22 mouse cellular contexts compared by ENCODE assay signal in the genomic region with DNA sequence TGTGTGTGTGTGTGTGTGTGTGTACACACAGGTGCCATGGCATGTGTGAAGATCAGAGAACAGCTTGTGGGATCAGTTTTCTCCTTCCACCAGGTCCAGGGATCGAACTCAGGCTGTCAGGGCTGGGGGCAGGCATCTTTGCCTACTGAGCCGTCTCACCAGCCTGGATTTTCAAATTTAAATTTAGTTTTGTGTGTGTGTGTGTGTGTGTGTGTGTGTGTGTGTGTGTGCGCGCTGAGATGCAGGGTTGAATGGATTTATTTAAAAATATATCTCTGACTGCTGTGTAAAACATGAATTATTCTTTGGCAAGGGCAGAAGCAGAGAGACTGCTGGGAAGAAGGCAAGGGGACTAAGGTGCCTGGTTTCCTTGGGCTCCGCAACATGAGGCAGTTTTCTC. TPM values are rescaled to one million over a fixed set of nuclear protein-coding genes. Genes with fewer than 3 reads are reported as not detected.
DNase-seq lines count a peak whose midpoint lies in the region; ATAC-seq lines count a peak whose summit lies in the region.
"Had no signal": no experiment of that assay in that cellular context is flagged by ENCODE, and none has a peak within 500 bp of the region (broad histone marks: within the 10 kb centered on the region; RNA-seq: fewer than 3 reads in every experiment).

No protein-coding gene starts in this region.

- H3K36me3 ChIP-seq in midbrain, embryonic 12.5 days, result peaks cover 67% of the 10 kb centered on the region
- H3K36me3 ChIP-seq in midbrain, embryonic 11.5 days (ENCODE audit: control insufficient read depth, insufficient read depth, low read length), result peaks cover 6% of the 10 kb centered on the region
- H3K36me3 ChIP-seq in hindbrain, embryonic 11.5 days (ENCODE audit: control insufficient read depth, insufficient read depth, low read length), result no peaks in the 10 kb centered on the region
- H3K36me3 ChIP-seq in hindbrain, embryonic 15.5 days, result peaks cover 21% of the 10 kb centered on the region
- peaks cover 17% of the 10 kb centered on the region; the same call in 1 of the 2 replicates for H3K36me3 ChIP-seq in neural tube, embryonic 14.5 days (ENCODE audit: control insufficient read depth, insufficient read depth, low read length)
- H3K36me3 ChIP-seq: embryonic facial prominence, embryonic 15.5 days; limb, embryonic 13.5 days; liver, embryonic 13.5 days had no signal

- H3K9ac ChIP-seq in midbrain, embryonic 12.5 days (replicated peaks), result 0 out of 2 replicates have a peak overlapping the region, but pooled peaks have one; percentile 15
- H3K9ac ChIP-seq in midbrain, embryonic 11.5 days (ENCODE audit: low read length), result no peak overlapping the region
- no peak overlapping the region for H3K9ac ChIP-seq in hindbrain, embryonic 11.5 days (ENCODE audit: low read depth, low read length)
- H3K9ac ChIP-seq in hindbrain, embryonic 15.5 days, result no peak overlapping the region
- no peak overlapping the region for H3K9ac ChIP-seq in neural tube, embryonic 14.5 days (replicated peaks; ENCODE audit: low read depth, low read length)
- H3K9ac ChIP-seq: embryonic facial prominence, embryonic 15.5 days; liver, embryonic 13.5 days; lung, embryonic 14.5 days had no signal

- peaks cover 10% of the 10 kb centered on the region; the same call in 1 of the 2 replicates for H3K27me3 ChIP-seq in midbrain, embryonic 12.5 days
- H3K27me3 ChIP-seq in midbrain, embryonic 11.5 days (ENCODE audit: control insufficient read depth, insufficient read depth, low read length), result no peaks in the 10 kb centered on the region
- H3K27me3 ChIP-seq in hindbrain, embryonic 11.5 days (ENCODE audit: control insufficient read depth, insufficient read depth, low read length), result no peaks in the 10 kb centered on the region
- no peaks in the 10 kb centered on the region for H3K27me3 ChIP-seq in hindbrain, embryonic 15.5 days
- no peaks in the 10 kb centered on the region for H3K27me3 ChIP-seq in neural tube, embryonic 14.5 days (ENCODE audit: control insufficient read depth, insufficient read depth, low read length)
- H3K27me3 ChIP-seq: embryonic facial prominence, embryonic 15.5 days; limb, embryonic 13.5 days had no signal

- no peak overlapping the region for H3K4me2 ChIP-seq in midbrain, embryonic 12.5 days (replicated peaks)
- H3K4me2 ChIP-seq in midbrain, embryonic 11.5 days, result no peak overlapping the region
- H3K4me2 ChIP-seq in hindbrain, embryonic 11.5 days (replicated peaks; ENCODE audit: low read depth, low read length), result no peak overlapping the region
- no peak overlapping the region for H3K4me2 ChIP-seq in hindbrain, embryonic 15.5 days
- H3K4me2 ChIP-seq in neural tube, embryonic 14.5 days (ENCODE audit: low read depth, low read length), result no peak overlapping the region
- H3K4me2 ChIP-seq: embryonic facial prominence, embryonic 15.5 days; limb, embryonic 13.5 days; liver, embryonic 13.5 days; lung, embryonic 14.5 days had no signal

- no peaks in the 10 kb centered on the region for H3K9me3 ChIP-seq in midbrain, embryonic 12.5 days
- no peaks in the 10 kb centered on the region for H3K9me3 ChIP-seq in midbrain, embryonic 11.5 days (ENCODE audit: control insufficient read depth, low read length)
- no peaks in the 10 kb centered on the region for H3K9me3 ChIP-seq in hindbrain, embryonic 11.5 days (ENCODE audit: control insufficient read depth, low read length)
- no peaks in the 10 kb centered on the region for H3K9me3 ChIP-seq in hindbrain, embryonic 15.5 days
- no peaks in the 10 kb centered on the region for H3K9me3 ChIP-seq in neural tube, embryonic 14.5 days (ENCODE audit: control insufficient read depth, low read length)
- H3K9me3 ChIP-seq: embryonic facial prominence, embryonic 15.5 days; limb, embryonic 13.5 days; liver, embryonic 13.5 days had no signal

- no peak for DNase-seq in midbrain, embryonic 11.5 days (ENCODE audit: low spot score, missing footprints)
- no peak for DNase-seq in hindbrain, embryonic 11.5 days (ENCODE audit: low spot score)
- DNase-seq in cerebellum, adult 11 months, result no peak
- DNase-seq in lung, postnatal 14 days, result no peak
- DNase-seq: adrenal gland, postnatal 36 days; cerebellum, adult 18-20 months; cerebellum, postnatal 25 days; gastrocnemius, postnatal 14 days; kidney, adult 18-20 months; kidney, postnatal 10 days; liver, embryonic 13.5 days; lung, embryonic 14.5 days; lung, postnatal 4 days; right cerebral cortex, postnatal 25 days had no signal

- H3K27ac ChIP-seq in midbrain, embryonic 12.5 days (replicated peaks), result no peak overlapping the region
- no peak overlapping the region for H3K27ac ChIP-seq in midbrain, embryonic 11.5 days (ENCODE audit: low read depth, low read length)
- H3K27ac ChIP-seq in hindbrain, embryonic 11.5 days (ENCODE audit: low read depth, low read length), result peak overlapping the region; percentile 30; the same call in 1 of the 2 replicates
- H3K27ac ChIP-seq in hindbrain, embryonic 15.5 days (replicated peaks), result peak overlapping the region; percentile 69
- H3K27ac ChIP-seq in neural tube, embryonic 14.5 days (ENCODE audit: low read depth, low read length), result peak overlapping the region; percentile 72; the same call in 1 of the 2 replicates
- H3K27ac ChIP-seq: embryonic facial prominence, embryonic 15.5 days; limb, embryonic 13.5 days; liver, embryonic 13.5 days had no signal

- H3K4me1 ChIP-seq in midbrain, embryonic 12.5 days, result peaks cover 17% of the 10 kb centered on the region
- peaks cover 7% of the 10 kb centered on the region for H3K4me1 ChIP-seq in midbrain, embryonic 11.5 days (ENCODE audit: control insufficient read depth, insufficient read depth, low read length)
- peaks cover 11% of the 10 kb centered on the region for H3K4me1 ChIP-seq in hindbrain, embryonic 11.5 days (replicated peaks; ENCODE audit: control insufficient read depth, insufficient read depth, low read length)
- peaks cover 35% of the 10 kb centered on the region for H3K4me1 ChIP-seq in hindbrain, embryonic 15.5 days (replicated peaks)
- H3K4me1 ChIP-seq in neural tube, embryonic 14.5 days (ENCODE audit: control insufficient read depth, insufficient read depth, low read length), result peaks cover 31% of the 10 kb centered on the region
- H3K4me1 ChIP-seq: liver, embryonic 13.5 days had no signal

- no peak overlapping the region for H3K4me3 ChIP-seq in midbrain, embryonic 12.5 days
- no peak overlapping the region for H3K4me3 ChIP-seq in midbrain, embryonic 11.5 days (ENCODE audit: low read depth, low read length)
- H3K4me3 ChIP-seq in hindbrain, embryonic 11.5 days (ENCODE audit: low read depth, low read length), result no peak overlapping the region
- no peak overlapping the region for H3K4me3 ChIP-seq in hindbrain, embryonic 15.5 days
- H3K4me3 ChIP-seq in neural tube, embryonic 14.5 days (ENCODE audit: low read depth, low read length), result no peak overlapping the region
- H3K4me3 ChIP-seq: embryonic facial prominence, embryonic 15.5 days; layer of hippocampus, adult 2 months; limb, embryonic 13.5 days; liver, embryonic 13.5 days had no signal

- WGBS in midbrain, embryonic 12.5 days, result 90% methylated on average over 5 of the region's 5 CpGs
- WGBS in midbrain, embryonic 11.5 days, result 89% methylated on average over 5 of the region's 5 CpGs
- 91% methylated on average over 5 of the region's 5 CpGs for WGBS in hindbrain, embryonic 11.5 days
- 80% methylated on average over 5 of the region's 5 CpGs for WGBS in hindbrain, embryonic 15.5 days
- WGBS in neural tube, embryonic 14.5 days, result 90% methylated on average over 5 of the region's 5 CpGs

- no peak for ATAC-seq in midbrain, embryonic 12.5 days (ENCODE audit: low FRiP score, low read depth)
- ATAC-seq in midbrain, embryonic 11.5 days (ENCODE audit: low FRiP score), result no peak
- ATAC-seq in hindbrain, embryonic 11.5 days (ENCODE audit: low FRiP score), result no peak
- ATAC-seq in hindbrain, embryonic 15.5 days (ENCODE audit: low FRiP score, low read depth), result no peak
- ATAC-seq in neural tube, embryonic 14.5 days (ENCODE audit: low read depth), result no peak

RNA-seq across cellular contexts. Expression of gene Mgat5b, which starts 16.2 kb away (rescaled TPM):
- 17.7 and 22.5 TPM in 2 replicates for polyA plus RNA-seq in midbrain, embryonic 12.5 days (2016; fragmentation: Nextera tagmentation; extraction: Ambion mirVana)
- 5.1 and 6.5 TPM in 2 replicates for polyA plus RNA-seq in midbrain, embryonic 11.5 days (2014; fragmentation: Nextera tagmentation; extraction: Ambion mirVana)
- 5.7 and 6.6 TPM in 2 replicates for polyA plus RNA-seq in hindbrain, embryonic 11.5 days (2014; fragmentation: Nextera tagmentation; extraction: Ambion mirVana)
- polyA plus RNA-seq in hindbrain, embryonic 15.5 days (2015; fragmentation: Nextera tagmentation; extraction: Ambion mirVana), result 25.3 and 31.0 TPM in 2 replicates
- 21.2 and 21.6 TPM in 2 replicates for polyA plus RNA-seq in neural tube, embryonic 14.5 days (2014; fragmentation: Nextera tagmentation; extraction: Ambion mirVana)
- polyA plus RNA-seq: C2C12; liver, embryonic 13.5 days; spleen, adult 2 months had no signal

Comparison
In these comparisons a context has a peak if more than half of its experiments do, and no peak if none do; other contexts are left out.
1. H3K27ac ChIP-seq: peak in hindbrain, embryonic 11.5 days (single experiment), hindbrain, embryonic 15.5 days (single experiment) and neural tube, embryonic 14.5 days (single experiment); none in midbrain, embryonic 12.5 days (single experiment) and midbrain, embryonic 11.5 days (single experiment).